Mouse (Mus musculus): ENCODE measurements at regions not wholly inside any gene's neighbourhood (a gene's known extent, or its start where the extent isn't known, plus 50 kb on each side); places are given as distances from the start of the nearest gene placed in this dataset.

GRCm38 (mm10) chr15:33924094-33924890 is 433.4 kb downstream of the 9430069I07Rik start:
- no peak for TF ChIP-seq CTCF (IDR thresholded peaks at IDR 0.05)
- ATAC-seq: peak; percentile 82
- peak; percentile 37 for DNase-seq (ENCODE audit: low read depth, low spot score)
- no peaks in the 10 kb centered on the region for H3K27me3 ChIP-seq
- CTCF ChIA-PET: interaction anchor here (1.1 to 2.4 kb wide), 3 partner anchors 10 to 27 kb away, joined by 3 to 9 read pairs (median 3); no protein-coding TSS in a partner anchor
- POLR2A ChIA-PET: no interaction called here
- in situ Hi-C loops (cut with MboI; ENCODE audit: low pct_unique_long_range_greater_than_20kb): no loop called here

GRCm38 (mm10) chr15:33914891-33915290 is 442.8 kb downstream of the 9430069I07Rik start:
- ChIA-PET POLR2A (no interaction called here), CTCF (interaction anchor here (1.2 kb wide), 1 partner anchor 9 kb away, joined by 3 read pairs; no protein-coding TSS in a partner anchor)
- in situ Hi-C loops (cut with MboI; ENCODE audit: low pct_unique_long_range_greater_than_20kb): no loop called here
- no peaks in the 10 kb centered on the region for H3K27me3 ChIP-seq
- DNase-seq (ENCODE audit: low read depth, low spot score) (no peak), ATAC-seq (no peak)
- no peak for TF ChIP-seq CTCF (IDR thresholded peaks at IDR 0.05)

DNA sequence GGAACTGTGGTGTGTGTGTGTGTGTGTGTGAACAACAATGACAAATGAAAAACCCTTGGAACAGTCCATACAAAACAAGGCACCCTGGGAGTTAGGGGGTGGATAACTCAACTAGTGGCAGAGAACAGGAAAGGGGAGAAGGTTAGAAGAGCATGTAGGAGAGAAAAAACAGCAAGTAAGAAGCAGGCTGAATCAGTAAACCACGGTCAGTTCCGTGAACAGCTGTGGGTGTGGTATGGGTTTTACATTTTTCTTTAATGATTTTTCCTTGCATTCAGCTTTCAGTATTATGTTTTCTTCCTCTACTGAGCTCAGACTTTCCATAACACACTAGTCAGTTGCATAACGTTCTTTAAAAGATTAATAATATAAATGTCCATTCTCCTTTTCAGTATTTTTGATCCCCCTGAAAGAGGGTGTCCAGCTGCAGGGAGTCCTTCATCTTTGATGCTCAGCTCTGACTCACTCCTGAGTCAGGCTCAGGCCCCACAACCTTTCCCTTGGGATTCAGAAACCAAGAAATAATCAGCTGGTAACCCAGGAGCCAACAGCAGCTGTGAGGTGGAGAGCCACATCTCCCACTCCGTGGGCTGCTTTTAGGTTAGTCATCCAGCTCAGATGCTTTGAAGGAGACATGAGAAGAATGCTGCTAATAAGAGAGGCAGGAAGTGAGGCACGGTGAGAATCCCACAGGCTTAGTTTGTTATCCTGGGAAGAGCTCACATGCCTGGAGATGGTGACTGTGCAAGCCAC is 450.8 kb downstream of the 9430069I07Rik start:
- ChIA-PET POLR2A (no interaction called here), CTCF (no interaction called here)
- DNase-seq (ENCODE audit: low read depth, low spot score) (peak; percentile 95), ATAC-seq (peak; percentile 99)
- in situ Hi-C loops (cut with MboI; ENCODE audit: low pct_unique_long_range_greater_than_20kb): no loop called here
- H3K27me3 ChIP-seq: no peaks in the 10 kb centered on the region
- TF ChIP-seq CTCF (IDR thresholded peaks at IDR 0.05): no peak

DNA sequence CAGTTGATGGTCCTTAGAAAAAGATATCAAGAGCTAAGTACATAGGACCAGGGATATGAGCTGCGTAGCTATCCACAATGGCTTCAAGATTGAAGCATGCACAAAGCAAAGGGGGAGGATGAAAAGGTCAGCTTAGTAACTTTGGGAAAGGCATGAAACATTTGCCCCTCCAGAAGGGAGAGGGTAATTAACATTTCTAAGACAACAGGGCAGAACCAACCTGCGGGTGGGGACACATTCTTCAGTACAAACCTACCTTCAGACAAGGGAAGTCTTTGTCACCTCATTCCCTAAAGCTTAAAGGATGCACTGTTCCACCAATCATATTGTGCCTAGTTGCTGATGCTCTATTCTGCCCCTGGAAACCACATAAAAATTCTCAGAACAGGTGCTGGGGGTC is 461.6 kb downstream of the 9430069I07Rik start:
- CTCF ChIA-PET: no interaction called here
- no peak for ATAC-seq

DNA sequence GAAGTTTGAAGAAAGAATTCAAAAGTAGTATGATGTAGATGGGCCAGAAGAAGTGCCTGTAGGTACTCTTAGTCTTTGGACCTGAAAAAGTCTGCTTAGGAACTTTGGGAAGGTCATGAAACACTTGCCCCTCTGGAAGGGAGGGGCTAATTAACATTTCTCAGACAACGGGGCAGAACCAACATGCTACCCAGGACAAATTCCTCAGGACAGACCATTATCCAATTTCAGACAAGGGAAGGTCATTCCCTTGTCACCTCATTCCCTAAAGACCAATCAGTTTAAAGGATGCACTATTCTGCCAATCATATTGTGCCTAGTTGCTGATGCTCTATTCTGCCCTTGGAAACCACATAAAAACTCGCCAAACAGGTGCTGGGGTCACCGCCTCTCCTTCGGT is 467.1 kb downstream of the 9430069I07Rik start:
- in situ Hi-C loops (cut with MboI; ENCODE audit: low pct_unique_long_range_greater_than_20kb): no loop called here
- ChIA-PET CTCF (no interaction called here), POLR2A (no interaction called here)
- ATAC-seq (no peak), DNase-seq (ENCODE audit: low read depth, low spot score) (no peak)
- no peak for TF ChIP-seq CTCF (IDR thresholded peaks at IDR 0.05)
- no peaks in the 10 kb centered on the region for H3K27me3 ChIP-seq

More for the DNA sequence above, 461.6 kb downstream of the 9430069I07Rik start:
- in situ Hi-C loops (cut with MboI; ENCODE audit: low pct_unique_long_range_greater_than_20kb): no loop called here
- DNase-seq (ENCODE audit: low read depth, low spot score): no peak
- POLR2A ChIA-PET: interaction anchor here (0.5 kb wide), 1 partner anchor 541 kb away, joined by 3 read pairs; no protein-coding TSS in a partner anchor
- no peaks in the 10 kb centered on the region for H3K27me3 ChIP-seq
- no peak for TF ChIP-seq CTCF (IDR thresholded peaks at IDR 0.05)

- in situ Hi-C loops (cut with MboI; ENCODE audit: low pct_unique_long_range_greater_than_20kb): no loop called here
- H3K27me3 ChIP-seq: no peaks in the 10 kb centered on the region
- no peak for ATAC-seq
- POLR2A ChIA-PET: no interaction called here
- TF ChIP-seq CTCF (IDR thresholded peaks at IDR 0.05): no peak
- no peak for DNase-seq (ENCODE audit: low read depth, low spot score)
- CTCF ChIA-PET: interaction anchor here (1.4 kb wide), 1 partner anchor 10 kb away, joined by 5 read pairs; no protein-coding TSS in a partner anchor
Observed at GRCm38 (mm10) chr15:33888865-33889368, 468.8 kb downstream of the 9430069I07Rik start.

GRCm38 (mm10) chr15:33862224-33862752 is 495.4 kb downstream of the 9430069I07Rik start:
- no peak for ATAC-seq
- no peaks in the 10 kb centered on the region for H3K27me3 ChIP-seq
- in situ Hi-C loops (cut with MboI; ENCODE audit: low pct_unique_long_range_greater_than_20kb): no loop called here
- POLR2A ChIA-PET: interaction anchor here (0.6 kb wide), 1 partner anchor 323 kb away, joined by 3 read pairs; no protein-coding TSS in a partner anchor
- TF ChIP-seq CTCF (IDR thresholded peaks at IDR 0.05): no peak
- CTCF ChIA-PET: no interaction called here
- no peak for DNase-seq (ENCODE audit: low read depth, low spot score)

GRCm38 (mm10) chr15:33825435-33826088 is 532.1 kb downstream of the 9430069I07Rik start:
- ATAC-seq: no peak
- POLR2A ChIA-PET: no interaction called here
- CTCF ChIA-PET: interaction anchor here (0.9 to 1.0 kb wide), 2 partner anchors 13 to 27 kb away, joined by 4 read pairs; no protein-coding TSS in a partner anchor
- no peak for DNase-seq (ENCODE audit: low read depth, low spot score)
- in situ Hi-C loops (cut with MboI; ENCODE audit: low pct_unique_long_range_greater_than_20kb): no loop called here
- H3K27me3 ChIP-seq: no peaks in the 10 kb centered on the region
- TF ChIP-seq CTCF (IDR thresholded peaks at IDR 0.05): no peak

GRCm38 (mm10) chr15:33824826-33825225 is 532.8 kb downstream of the 9430069I07Rik start:
- no peak for ATAC-seq
- no peak for TF ChIP-seq CTCF (IDR thresholded peaks at IDR 0.05)
- CTCF ChIA-PET: interaction anchor here (0.9 kb wide), 1 partner anchor 12 kb away, joined by 4 read pairs; no protein-coding TSS in a partner anchor
- in situ Hi-C loops (cut with MboI; ENCODE audit: low pct_unique_long_range_greater_than_20kb): no loop called here
- POLR2A ChIA-PET: no interaction called here
- H3K27me3 ChIP-seq: no peaks in the 10 kb centered on the region
- DNase-seq (ENCODE audit: low read depth, low spot score): no peak

GRCm38 (mm10) chr15:33780960-33781359 is 576.7 kb downstream of the 9430069I07Rik start:
- in situ Hi-C loops (cut with MboI; ENCODE audit: low pct_unique_long_range_greater_than_20kb): no loop called here
- no peaks in the 10 kb centered on the region for H3K27me3 ChIP-seq
- ATAC-seq: no peak
- CTCF ChIA-PET: no interaction called here
- no peak for DNase-seq (ENCODE audit: low read depth, low spot score)
- POLR2A ChIA-PET: no interaction called here
- TF ChIP-seq CTCF (IDR thresholded peaks at IDR 0.05): no peak

Data from Patski (cell line).